Mouse (Mus musculus) embryo, embryonic 11.5 days (tissue): Measurements from ENCODE around the gene Mfap5.
"Not testable (repeated sequence)": the region's sequence is repeated elsewhere in the genome, so short reads cannot be mapped to it uniquely, and the experiment has no call there.

ENCODE experiments used
- DNase-seq: peaks from one replicate; pipeline ENCODE4 v3.0.0-alpha.2; 2012; ENCODE audit warnings: low read depth, low spot score

Gene Mfap5

GRCm38 (mm10) chr6:122505545-122505944, at the start of gene Mfap5:
Gene Mfap5, plus strand, starts transcription at chr6:122505845.
- no peak for DNase-seq

GRCm38 (mm10) chr6:122458946-122459693, 46.5 kb upstream of the Mfap5 start:
- DNase-seq, result no peak

DNA sequence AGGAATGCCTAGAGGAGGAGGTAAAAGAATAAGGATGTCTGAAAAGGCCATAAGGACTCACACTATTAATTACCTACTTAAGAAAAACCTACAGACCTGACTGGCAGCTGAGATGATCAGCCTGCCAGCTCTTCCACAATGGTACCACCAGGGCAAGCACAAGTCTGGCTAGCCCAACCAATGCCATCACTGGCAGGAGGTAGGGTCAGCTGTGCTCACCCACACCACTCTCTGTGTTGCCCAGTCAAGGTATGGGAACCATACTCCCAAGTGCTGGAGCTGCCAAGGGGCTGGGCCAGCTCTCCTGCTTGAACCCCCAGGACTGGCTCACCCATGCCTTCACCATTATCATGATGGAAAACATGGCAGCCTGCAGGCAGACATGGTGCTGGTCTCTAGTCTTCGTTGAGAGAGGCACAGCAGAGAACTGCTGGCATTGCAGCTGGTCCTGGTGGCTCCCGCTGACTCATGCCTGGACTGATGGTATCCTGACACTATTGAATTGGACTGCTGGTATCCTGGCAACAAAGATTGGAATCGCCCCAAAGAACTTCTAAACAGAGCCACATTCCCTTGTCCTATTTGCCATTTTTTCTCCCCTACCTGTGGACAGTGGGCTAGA, 39.4 kb upstream of the Mfap5 start:
- DNase-seq, result no peak

- DNase-seq, result no peak
Observed at GRCm38 (mm10) chr6:122469030-122469640, 36.5 kb upstream of the Mfap5 start.

DNA sequence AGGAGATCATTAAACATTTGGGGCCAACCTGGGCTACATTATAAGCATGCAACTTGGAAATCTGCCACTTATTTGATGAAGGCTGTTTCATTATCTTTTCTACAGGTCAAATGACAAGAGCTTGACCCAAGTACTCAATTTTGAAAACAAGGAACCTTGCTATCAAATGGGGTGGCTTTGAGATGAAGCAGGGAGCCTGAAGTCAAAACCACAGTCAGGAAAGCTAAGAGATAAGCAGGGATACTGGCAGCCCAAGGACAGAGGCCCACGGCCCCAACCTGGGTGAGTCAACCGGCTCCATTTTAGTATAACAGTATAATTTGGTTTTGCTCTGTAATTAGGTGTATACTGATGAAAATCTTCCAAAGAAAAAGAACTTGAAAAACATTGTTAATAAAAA, 35.4 kb upstream of the Mfap5 start:
- no peak for DNase-seq

- DNase-seq, result not testable (repeated sequence)
Observed at GRCm38 (mm10) chr6:122471461-122471860, 34.2 kb upstream of the Mfap5 start.

DNA sequence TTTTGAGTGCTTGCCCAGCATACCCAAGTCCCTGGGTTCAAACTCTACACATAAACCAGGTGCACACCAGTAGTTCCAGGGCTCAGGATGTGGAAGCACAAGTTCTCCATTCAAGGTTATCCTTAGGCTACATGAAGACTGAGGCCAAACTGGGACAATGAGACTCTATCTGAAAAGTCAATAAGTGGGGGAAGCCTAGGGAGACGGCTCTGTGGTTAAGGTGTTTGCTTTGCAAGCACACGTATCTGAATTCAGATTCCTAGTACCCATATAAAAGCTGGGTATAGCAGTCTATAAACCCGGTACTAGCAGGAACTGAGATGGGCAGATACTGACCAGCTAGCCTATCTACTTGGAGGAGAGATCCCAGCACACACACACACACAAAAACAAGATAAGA, 27.6 kb upstream of the Mfap5 start:
- DNase-seq, result no peak

GRCm38 (mm10) chr6:122485401-122486296, 20.0 kb upstream of the Mfap5 start:
- no peak for DNase-seq

- DNase-seq, result peak; percentile 68
Observed at GRCm38 (mm10) chr6:122486297-122487117, 19.1 kb upstream of the Mfap5 start.

GRCm38 (mm10) chr6:122490929-122491512, 14.6 kb upstream of the Mfap5 start:
- DNase-seq, result no peak

DNA sequence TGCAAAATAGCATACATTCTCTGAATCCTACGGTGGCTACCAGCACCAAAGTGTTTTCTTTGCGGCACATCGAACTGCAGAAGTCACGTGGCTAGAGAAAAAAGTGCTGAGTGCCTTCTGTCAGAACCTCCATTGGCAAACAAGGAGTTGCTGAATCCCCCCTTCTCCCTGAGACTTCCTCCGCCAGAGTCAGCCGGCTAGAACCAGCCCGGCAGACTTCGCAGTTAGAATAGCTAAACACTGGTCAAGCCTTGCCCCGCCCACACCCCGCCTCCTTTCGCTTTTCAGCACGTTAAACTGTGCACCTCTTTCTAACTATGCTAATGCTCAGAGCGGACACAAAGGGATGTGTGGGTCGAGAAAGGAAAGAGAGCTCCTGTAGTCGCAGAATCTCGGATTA, 14.1 kb upstream of the Mfap5 start:
- DNase-seq, result peak; percentile 87

GRCm38 (mm10) chr6:122492479-122492878, 13.2 kb upstream of the Mfap5 start:
- DNase-seq, result no peak

DNA sequence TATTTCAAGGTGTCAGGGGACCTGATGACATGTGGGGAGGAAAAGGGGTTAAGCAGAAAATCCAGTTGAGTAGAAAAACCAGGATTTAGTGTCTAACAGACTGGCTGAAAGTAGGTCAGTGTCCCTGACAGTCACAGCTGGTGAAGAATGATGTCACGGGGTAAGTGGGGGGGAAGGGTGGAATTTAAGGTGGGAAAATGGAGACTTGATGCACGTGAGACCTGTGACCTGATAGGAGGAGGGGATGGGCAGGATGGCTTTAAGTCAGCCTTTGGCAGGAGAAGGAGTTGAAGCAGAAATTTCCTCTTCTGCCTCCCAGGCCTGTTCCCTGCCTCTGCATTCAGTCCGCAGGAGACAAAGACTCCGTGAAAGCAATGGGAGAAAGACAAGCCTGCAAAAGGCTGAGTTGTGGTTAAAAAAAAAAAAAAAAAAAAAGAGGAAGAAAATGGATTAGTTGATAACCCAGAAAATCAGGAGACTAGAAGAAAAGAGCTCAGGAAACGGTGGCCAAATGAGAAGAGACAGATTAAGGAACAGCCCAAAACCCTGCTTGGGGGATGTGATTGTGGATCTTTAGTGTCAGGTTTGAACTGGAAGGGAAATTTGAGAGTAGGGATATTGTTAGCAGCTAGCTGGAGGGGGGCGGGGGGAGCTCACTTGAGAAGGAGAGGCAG, 11.7 kb upstream of the Mfap5 start:
- no peak for DNase-seq

DNA sequence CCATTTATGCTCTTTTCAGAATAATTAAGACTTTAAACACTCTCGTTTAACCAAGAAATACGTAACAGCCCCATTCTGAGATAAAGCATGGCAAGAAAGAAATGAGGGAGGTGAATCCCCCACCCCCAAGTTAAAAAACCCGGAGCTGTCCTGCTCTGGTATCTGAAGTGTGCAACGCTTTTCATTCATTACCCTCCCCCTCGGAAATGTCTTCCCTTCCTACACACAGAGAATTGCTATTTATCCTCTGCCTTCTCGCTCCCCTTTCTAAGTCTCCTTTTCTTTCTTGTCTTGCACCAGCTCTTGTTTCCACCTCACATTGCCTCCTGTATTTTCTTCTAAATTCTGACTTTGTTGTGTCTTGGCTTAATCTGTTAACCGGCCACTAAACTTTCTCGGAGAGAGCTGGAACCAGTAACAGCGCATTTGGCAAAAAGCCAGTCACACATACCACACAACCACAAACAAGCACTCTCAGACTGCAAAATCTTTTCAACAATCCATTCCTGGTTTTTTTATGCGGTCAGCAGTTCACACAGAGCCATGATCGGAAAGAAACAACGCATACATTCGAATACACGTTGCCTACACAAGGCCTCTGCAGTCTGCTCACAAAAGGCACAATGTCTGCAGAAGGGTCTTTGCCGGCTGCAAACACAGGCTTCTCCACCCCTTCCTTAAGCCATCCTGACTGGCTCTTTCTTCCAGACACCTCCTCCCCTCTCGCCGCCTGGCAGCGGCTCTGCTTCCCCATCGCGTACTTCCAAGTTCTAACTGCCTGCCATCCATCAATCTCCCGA, 10.4 kb upstream of the Mfap5 start:
- DNase-seq, result peak; percentile 56

DNA sequence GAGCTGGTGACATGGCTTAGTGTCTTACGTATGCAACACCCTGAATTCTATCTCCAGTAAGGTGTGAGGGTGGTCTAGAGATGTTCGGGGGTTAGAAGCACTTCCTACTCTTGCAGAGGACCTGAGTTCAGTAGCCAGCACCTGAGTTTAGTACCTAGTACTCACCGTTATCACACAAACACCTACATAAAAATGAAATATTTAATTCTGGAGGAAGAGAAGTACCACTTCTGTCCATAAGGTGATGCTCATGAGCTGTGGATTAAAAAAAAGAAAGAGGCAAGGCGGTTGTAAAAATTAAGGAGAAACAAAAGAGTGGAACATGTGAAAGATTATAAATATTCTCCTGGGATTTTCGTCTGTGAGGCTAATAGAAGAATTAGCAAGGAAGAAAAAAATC, 9.1 kb upstream of the Mfap5 start:
- peak; percentile 29 for DNase-seq

GRCm38 (mm10) chr6:122498661-122499060, 7.0 kb upstream of the Mfap5 start, which contains the start of gene Rimklb:
Gene Rimklb, minus strand, starts transcription at chr6:122498761.
- no peak for DNase-seq

DNA sequence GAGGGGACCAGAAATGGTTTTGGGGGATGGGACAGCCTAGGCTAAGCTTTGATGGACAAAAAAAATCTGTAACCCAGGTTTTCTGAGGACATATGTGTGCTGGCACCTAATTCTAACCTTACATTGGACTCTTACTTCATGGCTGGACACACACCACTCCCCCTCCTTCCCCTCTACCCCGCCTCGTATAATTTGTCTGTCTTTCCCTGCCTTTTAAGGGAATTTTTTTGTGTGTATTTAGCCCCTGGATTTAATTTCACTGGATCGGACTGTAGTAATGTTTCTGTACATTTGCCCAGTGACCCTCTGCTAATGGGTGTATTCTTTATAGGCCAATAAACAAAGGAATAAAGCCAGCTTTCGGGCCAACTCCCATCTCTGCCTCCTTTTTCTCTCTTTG, 604 bp upstream of the Mfap5 start:
- no peak for DNase-seq

- DNase-seq, result no peak
Observed at GRCm38 (mm10) chr6:122508494-122508893, 2.8 kb downstream of the Mfap5 start.
